Mouse (Mus musculus) E14TG2a.4 (cell line): Measurements from ENCODE around the gene Gm48551.

ENCODE experiments used
- CTCF ChIP-seq: conservative IDR thresholded peaks from 2 replicates; pipeline ENCODE4 v1.5.1; 2014; ENCODE audit warnings: low read length
- NANOG ChIP-seq: IDR thresholded peaks from 2 replicates; pipeline ENCODE4 v1.6.1; 2014; ENCODE audit warnings: borderline replicate concordance, low read length, mixed read lengths
- POU5F1 ChIP-seq: IDR thresholded peaks from 2 replicates; pipeline ENCODE4 v1.6.1; 2014; ENCODE audit warnings: low read length, borderline replicate concordance

DNA sequence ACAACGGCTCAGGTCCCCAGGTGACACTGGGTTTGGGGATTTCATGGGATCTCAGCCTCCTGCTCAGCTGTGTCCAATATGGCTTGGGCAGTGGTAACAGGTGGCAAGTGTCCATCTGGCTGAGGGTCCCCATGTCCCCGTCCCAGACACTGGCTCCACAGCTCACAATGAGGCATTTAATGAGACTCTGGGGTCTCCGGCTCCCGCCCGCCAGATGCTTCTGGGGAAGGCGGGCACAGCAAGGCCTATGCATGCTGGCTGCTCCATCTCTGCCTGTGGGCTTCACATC is 17.1 kb upstream of the Gm48551 start:
- TF ChIP-seq CTCF, result no peak
- TF ChIP-seq NANOG, result no peak
- no peak for TF ChIP-seq POU5F1
